Mouse (Mus musculus) cortical plate, adult 2 months (tissue): ENCODE measurements around the gene Hint2. TPM values are rescaled to one million over a fixed set of nuclear protein-coding genes. Genes with fewer than 3 reads are reported as not detected.
A peak's percentile ranks its signal among the peaks of the same experiment; 100 is the strongest.

Experiments used
- H3K27ac ChIP-seq: fragments of 200-500 bp; 2 replicates; pipeline ENCODE4 v1.5.1; 2012; ENCODE audit warnings: low read length, control low read depth, inconsistent platforms; ENCODE audit not compliant: insufficient read depth
- H3K4me1 ChIP-seq: fragments of 200-500 bp; 2 replicates; pipeline ENCODE4 v1.6.1; 2011; ENCODE audit warnings: low read length; ENCODE audit not compliant: control insufficient read depth, insufficient read depth
- H3K4me3 ChIP-seq: fragments of 200-500 bp; 2 replicates; pipeline ENCODE4 v1.5.1; 2011; ENCODE audit warnings: mild to moderate bottlenecking, low read length, control low read depth; ENCODE audit not compliant: insufficient read depth
- CTCF ChIP-seq: fragments of 200-500 bp; IDR thresholded peaks from 2 replicates; pipeline ENCODE4 v1.5.1; 2011; ENCODE audit warnings: mild to moderate bottlenecking, control low read depth, low read length; ENCODE audit not compliant: insufficient read depth; ENCODE audit errors: extremely low read depth
- POLR2A ChIP-seq: fragments of 200-500 bp; IDR thresholded peaks from 2 replicates; pipeline ENCODE4 v1.6.1; 2011; ENCODE audit warnings: mild to moderate bottlenecking, low read length, control low read depth; ENCODE audit not compliant: insufficient read depth; ENCODE audit errors: extremely low read depth
- polyA plus RNA-seq: library from polyadenylated mRNA; depleted of rRNA; stranded (reverse); fragments of >200 nt; gene quantifications from 2 replicates; pipeline ENCODE4 v1.2.3, GENCODE M21; 2012

Hint2 gene
- polyA plus RNA-seq, 1 experiment, result 81.7 TPM

DNA sequence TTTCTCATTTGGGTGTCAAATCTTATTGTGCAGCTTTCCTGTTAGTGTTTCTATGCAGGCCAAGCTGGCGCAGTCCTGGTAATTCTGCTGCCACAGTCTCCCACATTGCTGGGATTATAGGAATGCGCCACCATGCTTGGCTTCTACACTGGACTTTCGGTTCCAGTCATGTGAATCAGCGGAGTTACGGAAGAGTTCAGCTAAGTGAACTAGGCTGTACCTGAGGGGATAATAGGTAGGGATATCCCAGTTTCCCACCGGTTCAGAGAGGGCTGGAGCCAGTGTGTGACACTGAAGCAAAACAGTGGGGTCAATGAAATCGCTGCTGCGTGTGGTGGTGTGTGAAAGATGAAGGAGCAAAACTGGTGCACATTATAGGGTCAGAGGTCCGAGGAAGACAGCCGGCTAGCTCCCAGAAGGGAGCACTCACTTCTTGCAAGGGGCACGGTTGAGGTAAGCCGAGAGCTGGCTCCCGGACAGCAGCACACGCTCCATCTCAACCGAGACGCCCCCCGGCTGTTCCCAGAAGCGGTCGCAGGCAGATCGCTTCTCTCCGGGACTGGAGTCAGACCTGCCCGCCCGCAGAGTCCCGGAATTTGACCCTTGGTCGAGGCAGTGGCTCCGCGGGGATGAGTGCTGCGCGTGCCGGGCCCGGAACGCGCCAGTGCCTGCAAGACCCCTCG is 469 bp downstream of the Hint2 start:
- H3K4me3 ChIP-seq, result peak overlapping the region; percentile 51
- TF ChIP-seq CTCF (no peak), POLR2A (no peak)
- no peaks in the 10 kb centered on the region; the same call in 1 of the 2 replicates for H3K4me1 ChIP-seq
- peak overlapping the region; percentile 90 for H3K27ac ChIP-seq

DNA sequence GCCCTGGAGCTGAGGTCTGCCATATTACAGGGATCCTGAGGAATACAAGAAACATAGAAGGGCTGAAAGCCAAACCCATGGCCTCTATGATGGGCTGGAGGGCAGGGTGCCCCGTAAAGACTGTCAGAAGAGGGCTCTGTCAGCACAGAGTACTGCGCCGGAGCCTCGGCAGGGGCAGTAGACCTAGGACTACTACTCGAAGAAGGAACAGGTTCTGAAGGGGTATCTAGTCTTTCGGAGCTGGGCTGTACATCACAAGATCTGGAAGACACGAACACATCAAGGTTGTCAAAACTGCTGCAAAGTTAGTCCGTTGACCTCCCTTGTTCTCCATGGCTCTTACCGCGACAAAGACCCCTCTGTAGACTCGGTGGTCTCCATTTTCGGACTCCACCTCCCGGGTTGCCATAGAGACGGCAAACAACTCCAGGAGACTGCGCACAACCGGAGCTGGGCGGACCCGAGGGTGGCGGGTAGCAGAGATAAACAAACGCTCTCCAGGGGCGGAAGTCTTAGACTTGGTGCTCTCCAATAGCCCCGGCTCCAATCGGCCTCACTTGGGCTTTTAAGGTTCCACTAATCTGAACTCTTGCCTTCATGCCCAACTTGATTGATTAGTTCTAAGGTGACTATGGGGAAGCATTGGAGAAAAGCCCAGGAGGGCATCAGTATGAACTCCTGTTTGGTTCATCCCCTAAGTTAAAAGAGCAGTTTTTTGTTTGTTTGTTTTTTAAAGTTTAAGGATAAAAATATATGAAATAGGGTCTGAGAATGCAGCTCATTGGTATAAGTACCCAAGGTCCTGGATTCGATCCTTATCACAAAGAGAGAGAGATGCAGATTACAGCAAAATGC is 2.9 kb downstream of the Hint2 start, which contains the start of gene Spag8:
Spag8 (minus strand) TSS at position 434 of the 855 bp plus-strand sequence.
- Histone ChIP-seq H3K27ac (no peak within 1 kb of the TSS), H3K4me3 (no peak within 1 kb of the TSS), H3K4me1 (no peaks in the 10 kb centered on the region; the same call in 1 of the 2 replicates)
- TF ChIP-seq CTCF, result no peak
- no peak for TF ChIP-seq POLR2A

DNA sequence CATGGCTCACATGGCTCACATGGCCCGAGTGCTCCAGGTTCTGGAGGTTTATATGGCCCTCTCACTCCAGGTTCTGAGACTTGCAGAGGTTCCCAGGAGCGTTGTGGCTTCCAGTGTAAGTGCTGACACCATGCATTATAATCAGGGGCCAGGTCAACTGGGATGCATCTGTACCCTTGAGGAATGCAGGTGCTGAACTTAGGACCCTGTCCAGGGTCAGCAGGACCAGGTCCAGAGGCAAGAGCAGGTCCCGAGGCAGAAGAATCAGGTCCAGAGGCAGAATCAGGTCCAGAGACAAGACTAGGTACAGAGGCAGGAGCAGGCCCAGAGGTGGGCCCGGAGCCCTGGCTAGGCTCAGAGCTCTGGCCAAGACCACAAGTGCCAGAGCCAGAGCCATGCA is 3.5 kb downstream of the Hint2 start:
- H3K4me3 ChIP-seq, result no peak overlapping the region
- no peak overlapping the region for H3K27ac ChIP-seq
- TF ChIP-seq POLR2A, result no peak
- no peak for TF ChIP-seq CTCF
- H3K4me1 ChIP-seq, result no peaks in the 10 kb centered on the region; the same call in 1 of the 2 replicates

DNA sequence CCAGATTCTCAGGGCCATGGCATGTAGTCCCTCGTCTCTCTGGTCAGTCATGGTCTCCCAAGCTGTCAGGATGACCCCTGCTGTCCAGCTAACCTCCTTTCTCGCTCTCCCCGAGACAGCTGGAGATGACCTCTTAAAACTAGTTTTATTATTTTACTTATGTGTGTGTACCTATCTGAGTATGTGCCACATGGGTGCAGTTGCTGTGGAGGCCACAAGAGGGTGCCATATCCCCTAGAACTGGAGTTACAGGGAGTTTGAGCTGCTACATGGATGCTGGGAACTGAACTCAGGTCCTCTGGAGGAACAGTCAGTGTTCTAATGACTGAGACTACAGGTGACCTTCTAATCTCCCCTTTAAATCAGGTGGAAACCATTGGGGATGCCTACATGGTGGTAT is 6.5 kb downstream of the Hint2 start:
- H3K27ac ChIP-seq, result no peak overlapping the region
- no peaks in the 10 kb centered on the region for H3K4me1 ChIP-seq
- TF ChIP-seq POLR2A (no peak), CTCF (0 out of 2 replicates have a peak, but pooled peaks have one; percentile 5)
- no peak overlapping the region for H3K4me3 ChIP-seq

DNA sequence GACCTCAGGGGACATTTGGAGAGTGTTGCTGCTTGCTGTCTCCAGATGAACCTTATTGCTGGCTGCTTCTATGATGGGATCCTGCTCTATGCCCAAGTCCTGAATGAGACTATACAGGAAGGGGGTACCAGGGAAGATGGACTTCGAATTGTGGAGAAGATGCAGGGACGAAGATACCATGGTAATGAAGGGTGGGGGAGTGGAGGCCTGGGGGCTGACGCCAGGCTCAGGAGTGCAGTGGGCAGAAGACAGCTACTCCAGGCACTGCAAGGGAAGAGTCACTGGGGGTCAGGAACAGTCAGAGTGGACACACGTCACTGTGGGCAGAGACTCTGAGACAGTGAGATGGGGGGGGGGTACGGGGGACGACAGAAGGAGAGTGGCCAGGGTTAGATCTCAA is 15.8 kb downstream of the Hint2 start:
- Histone ChIP-seq H3K4me1 (no peaks in the 10 kb centered on the region), H3K27ac (no peak overlapping the region), H3K4me3 (no peak overlapping the region)
- TF ChIP-seq CTCF, result no peak
- no peak for TF ChIP-seq POLR2A

DNA sequence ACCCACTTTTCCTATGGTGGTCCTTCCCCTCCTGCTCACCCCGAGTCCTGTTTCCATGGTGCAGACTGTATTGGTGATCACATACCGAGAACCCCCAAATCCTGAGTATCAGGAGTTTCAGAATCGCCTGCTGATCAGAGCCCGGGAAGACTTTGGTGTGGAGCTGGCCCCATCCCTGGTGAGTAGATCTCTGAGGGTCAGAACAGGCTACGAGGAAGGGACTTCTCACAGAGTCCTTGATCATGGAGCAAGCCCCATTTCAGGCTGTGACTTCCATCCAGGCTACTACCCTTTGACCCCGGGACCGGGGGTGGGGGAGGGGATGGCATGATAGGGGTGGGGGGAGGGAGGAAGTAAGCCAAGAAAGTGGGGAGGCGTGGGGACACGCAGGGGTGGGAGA is 16.2 kb downstream of the Hint2 start:
- H3K4me3 ChIP-seq, result no peak overlapping the region
- TF ChIP-seq POLR2A, result no peak
- TF ChIP-seq CTCF, result no peak
- no peak overlapping the region for H3K27ac ChIP-seq
- H3K4me1 ChIP-seq, result no peaks in the 10 kb centered on the region

DNA sequence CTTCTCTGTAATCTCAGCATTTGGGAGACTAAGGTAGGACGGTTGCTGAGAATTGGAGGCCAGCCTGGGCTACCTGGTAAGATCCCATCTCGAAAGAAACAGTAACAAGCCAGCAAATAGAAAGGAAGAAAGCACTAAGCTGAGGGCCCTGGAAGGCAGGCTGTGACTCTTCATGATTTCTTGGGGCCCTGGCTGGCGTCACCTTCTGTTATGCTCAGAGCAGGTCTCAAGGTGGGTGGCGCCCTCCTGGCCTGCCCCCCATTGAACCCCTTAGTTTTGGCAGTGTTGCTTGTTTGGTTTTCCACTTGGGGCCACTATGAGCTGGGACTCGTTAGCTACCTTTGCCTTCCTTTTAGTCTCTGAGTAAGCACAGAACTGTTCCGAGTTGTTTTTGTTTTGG is 19.5 kb downstream of the Hint2 start:
- Histone ChIP-seq H3K27ac (no peak overlapping the region), H3K4me1 (no peaks in the 10 kb centered on the region), H3K4me3 (no peak overlapping the region)
- TF ChIP-seq CTCF (no peak), POLR2A (no peak)

DNA sequence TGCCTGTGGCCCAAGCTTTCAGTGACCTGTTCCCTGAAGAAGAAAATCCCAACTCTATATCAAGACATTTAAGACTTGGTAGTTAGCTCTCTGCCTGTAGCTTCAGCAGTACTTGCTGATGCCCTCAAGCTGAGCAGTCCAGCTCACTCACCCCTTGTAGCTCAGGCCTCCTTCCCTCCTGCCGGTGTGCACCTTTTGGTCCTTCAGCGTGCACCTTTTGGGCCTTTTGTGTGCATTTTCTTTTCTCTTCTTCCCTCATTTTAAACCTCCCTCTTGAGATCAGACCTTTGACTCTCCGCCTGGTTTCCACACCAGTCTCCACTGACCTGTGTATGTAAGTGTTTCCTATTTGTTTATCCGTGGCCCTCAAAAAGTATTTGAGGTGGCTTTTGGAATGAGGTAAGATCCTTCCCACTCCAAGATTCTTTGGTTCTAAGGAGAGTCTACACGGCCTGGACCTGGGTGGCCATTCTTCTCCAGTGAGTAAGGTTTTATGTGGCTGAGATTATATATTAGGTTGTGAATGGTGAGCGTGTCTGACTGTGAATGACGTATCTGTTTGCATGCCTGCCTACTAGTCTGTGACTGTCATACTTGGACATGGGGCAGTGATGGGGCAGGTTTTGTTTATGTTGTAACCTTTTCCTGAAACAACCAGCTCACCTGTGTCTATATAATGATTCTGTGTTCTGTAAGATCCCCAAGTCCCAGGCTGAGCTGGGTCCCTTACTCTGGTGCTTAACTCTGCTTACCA is 21.5 kb downstream of the Hint2 start:
- no peak overlapping the region for H3K4me3 ChIP-seq
- TF ChIP-seq POLR2A (no peak), CTCF (no peak)
- H3K27ac ChIP-seq, result no peak overlapping the region
- H3K4me1 ChIP-seq, result no peaks in the 10 kb centered on the region

DNA sequence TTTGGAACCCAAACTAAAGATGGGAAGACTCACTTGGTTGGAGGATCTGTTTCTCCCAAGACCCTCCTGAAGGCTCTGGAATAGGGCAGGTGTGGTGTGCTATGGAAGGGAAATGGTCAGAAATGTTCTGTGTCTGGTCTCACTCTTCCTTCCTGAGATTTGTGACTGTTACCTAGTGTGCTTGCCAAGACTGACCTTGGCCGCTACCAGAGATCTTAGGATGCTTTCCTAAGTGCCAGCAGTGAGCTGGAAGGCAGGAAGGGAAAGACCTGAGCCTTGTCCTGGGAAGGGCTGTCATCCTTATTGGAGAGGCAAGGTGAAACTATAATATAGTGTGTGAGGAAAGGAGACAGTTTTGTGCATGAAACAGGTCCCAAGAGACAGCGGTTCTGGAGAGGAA is 22.5 kb downstream of the Hint2 start:
- Histone ChIP-seq H3K4me3 (no peak overlapping the region), H3K27ac (no peak overlapping the region), H3K4me1 (no peaks in the 10 kb centered on the region)
- TF ChIP-seq POLR2A (no peak), CTCF (no peak)
